Mouse (Mus musculus): ENCODE data around the gene Cd300lf. TPM values are rescaled to one million over a fixed set of nuclear protein-coding genes. Genes with fewer than 3 reads are reported as not detected.

Gene Cd300lf
- total and polyA plus RNA-seq, 3 experiments: 15.5 to 36.9 (median 35.3) TPM

DNA sequence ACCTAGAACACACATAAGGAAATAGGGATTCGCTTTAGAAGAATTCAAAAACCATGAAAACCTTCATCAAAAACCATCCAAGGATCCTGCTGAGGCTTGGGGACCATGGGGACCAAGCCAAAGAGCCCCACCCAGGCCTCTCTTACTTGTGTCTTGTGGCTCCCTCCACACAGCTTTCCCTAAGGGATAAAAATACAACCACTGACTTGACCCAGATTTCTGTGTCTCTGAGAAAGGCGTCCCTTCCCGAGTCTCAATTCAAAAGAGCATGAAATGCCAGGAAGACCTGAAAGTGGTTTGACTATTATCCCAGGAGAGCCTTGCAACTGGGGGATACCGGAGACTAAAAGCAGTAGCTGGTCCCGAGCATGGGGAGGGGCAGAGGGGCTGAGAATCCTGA, 60.8 kb downstream of the Cd300lf start:
- H3K4me2 ChIP-seq (ENCODE audit: insufficient read depth, low read depth, poor library complexity, severe bottlenecking): no peak overlapping the region
- no peak overlapping the region for H3K27ac ChIP-seq (ENCODE audit: insufficient read depth, low read depth)
- DNase-seq (ENCODE audit: extremely low read depth): no peak
- H3K4me1 ChIP-seq (ENCODE audit: control insufficient read depth in 1 of 2, insufficient read depth in 2 of 2): peaks cover 5 to 9% of the 10 kb centered on the region in 2 experiments; a peak in 3 of 4 replicates
- peaks cover 75% of the 10 kb centered on the region for H3K27me3 ChIP-seq (replicated peaks)
- TF ChIP-seq JUN (IDR thresholded peaks at IDR 0.05; ENCODE audit: insufficient read depth, low read depth, low read length) (no peak), MXI1 (IDR thresholded peaks at IDR 0.05; ENCODE audit: low read depth, low read length) (no peak), HCFC1 (IDR thresholded peaks at IDR 0.05; ENCODE audit: low read depth, low read length) (no peak), POLR2AphosphoS2 (IDR thresholded peaks at IDR 0.05; ENCODE audit: low read depth, low read length) (no peak), ZKSCAN1 (IDR thresholded peaks at IDR 0.05; ENCODE audit: borderline replicate concordance, low read depth, low read length) (no peak), POLR2A (IDR thresholded peaks at IDR 0.05; ENCODE audit: low read depth, low read length) (no peak), E2F4 (IDR thresholded peaks at IDR 0.05; ENCODE audit: insufficient replicate concordance, low read depth, low read length) (no peak), ETS1 (conservative IDR thresholded peaks at IDR 0.05; ENCODE audit: low read depth, low read length) (no peak), TCF12 (IDR thresholded peaks at IDR 0.05; ENCODE audit: low read depth, low read length) (no peak), GABPA (IDR thresholded peaks at IDR 0.05; ENCODE audit: insufficient replicate concordance, low read depth, low read length) (no peak), IRF4 (IDR thresholded peaks at IDR 0.05; ENCODE audit: low read depth, low read length) (no peak), UBTF (IDR thresholded peaks at IDR 0.05; ENCODE audit: low read depth, low read length) (no peak), ZMIZ1 (IDR thresholded peaks at IDR 0.05; ENCODE audit: low read depth, low read length) (no peak), CHD2 (IDR thresholded peaks at IDR 0.05; ENCODE audit: low read length) (no peak), BHLHE40 (IDR thresholded peaks at IDR 0.05; ENCODE audit: low read depth, low read length) (no peak), RCOR1 (conservative IDR thresholded peaks at IDR 0.05; ENCODE audit: low read depth, low read length) (no peak), TBP (conservative IDR thresholded peaks at IDR 0.05; ENCODE audit: low read depth, low read length) (no peak), MAFK (IDR thresholded peaks at IDR 0.05; ENCODE audit: insufficient replicate concordance, low read length) (no peak)
- H3K9ac ChIP-seq (ENCODE audit: insufficient read depth, low read depth): no peak overlapping the region
- H3K79me2 ChIP-seq (replicated peaks; ENCODE audit: control insufficient read depth, extremely low read depth, insufficient read depth, poor library complexity, severe bottlenecking): no peaks in the 10 kb centered on the region
- no peak overlapping the region for H3K4me3 ChIP-seq (replicated peaks in 1 of 3; ENCODE audit: low read depth in 2 of 3, low read length in 2 of 3, poor library complexity in 1 of 3)
- in situ Hi-C loops (cut with MboI; ENCODE audit: low pct_ligation_motif_present, low pct_unique_long_range_greater_than_20kb, low sequenced_read_pairs) (no loop called here), dilution Hi-C loops (cut with MboI; ENCODE audit: extremely low pct_ligation_motif_present, extremely low pct_unique_long_range_greater_than_20kb, low sequenced_read_pairs) (no loop called here)
- H3K9me3 ChIP-seq (replicated peaks; ENCODE audit: low read length): peaks cover 6% of the 10 kb centered on the region
- H3K36me3 ChIP-seq (replicated peaks in 1 of 2; ENCODE audit: control insufficient read depth in 1 of 2, insufficient read depth in 1 of 2, low read length in 1 of 2): no peaks in the 10 kb centered on the region

DNA sequence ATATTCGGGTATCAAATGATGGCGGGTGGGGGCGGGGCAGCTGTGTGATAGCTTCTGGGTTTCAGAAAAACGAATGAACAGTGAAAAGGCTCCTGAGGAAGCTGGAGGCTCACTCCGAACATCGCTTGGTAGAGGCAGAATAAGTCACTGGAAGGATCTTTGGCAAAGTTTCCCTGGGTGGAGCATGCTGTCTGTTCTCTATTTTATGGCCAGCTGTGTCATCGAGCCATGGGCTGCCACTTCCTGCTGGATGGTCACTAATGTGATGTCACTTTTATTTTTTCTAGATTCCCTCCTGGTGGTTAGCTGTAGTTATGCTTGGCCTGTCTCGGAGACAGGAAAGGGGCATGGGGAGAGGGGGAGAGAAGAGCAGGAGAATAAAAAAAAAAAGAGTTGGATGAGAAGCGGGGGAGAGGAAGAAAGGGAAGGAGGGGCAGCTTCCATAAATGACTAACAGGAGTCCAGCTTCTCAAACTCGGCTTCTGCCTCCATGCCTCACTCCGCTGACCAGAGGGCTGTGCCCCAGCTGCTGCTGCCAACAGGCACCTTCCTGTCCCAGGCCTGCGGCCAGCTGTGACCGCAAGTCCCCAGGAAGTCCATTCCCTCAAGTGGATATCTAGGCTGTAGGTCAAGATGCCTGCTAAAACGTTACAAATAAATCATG, 62.0 kb downstream of the Cd300lf start:
- Histone ChIP-seq H3K4me2 (ENCODE audit: insufficient read depth, low read depth, poor library complexity, severe bottlenecking) (no peak overlapping the region), H3K27ac (ENCODE audit: insufficient read depth, low read depth) (no peak overlapping the region)
- TF ChIP-seq MAFK (IDR thresholded peaks at IDR 0.05; ENCODE audit: insufficient replicate concordance, low read length) (no peak), RCOR1 (conservative IDR thresholded peaks at IDR 0.05; ENCODE audit: low read depth, low read length) (no peak), MEF2A (IDR thresholded peaks at IDR 0.05; ENCODE audit: borderline replicate concordance, low read depth, low read length) (no peak), MAX (IDR thresholded peaks at IDR 0.05; ENCODE audit: low read length) (no peak), UBTF (IDR thresholded peaks at IDR 0.05; ENCODE audit: low read depth, low read length) (no peak), USF1 (IDR thresholded peaks at IDR 0.05; ENCODE audit: low read depth, low read length) (no peak), JUND (conservative IDR thresholded peaks at IDR 0.05; ENCODE audit: low read depth, low read length) (no peak), RAD21 (IDR thresholded peaks at IDR 0.05; ENCODE audit: low read depth, low read length) (no peak), TBP (conservative IDR thresholded peaks at IDR 0.05; ENCODE audit: low read depth, low read length) (no peak), SMC3 (IDR thresholded peaks at IDR 0.05; ENCODE audit: low read depth, low read length) (no peak), TCF12 (IDR thresholded peaks at IDR 0.05; ENCODE audit: low read depth, low read length) (no peak)

More for the DNA sequence above, 62.0 kb downstream of the Cd300lf start:
- dilution Hi-C loops (cut with MboI; ENCODE audit: extremely low pct_ligation_motif_present, extremely low pct_unique_long_range_greater_than_20kb, low sequenced_read_pairs) (no loop called here), in situ Hi-C loops (cut with MboI; ENCODE audit: low pct_ligation_motif_present, low pct_unique_long_range_greater_than_20kb, low sequenced_read_pairs) (no loop called here)
- peaks cover 12 to 14% of the 10 kb centered on the region in 2 experiments; a peak in 3 of 4 replicates for H3K4me1 ChIP-seq (ENCODE audit: control insufficient read depth in 1 of 2, insufficient read depth in 2 of 2)
- no peak for DNase-seq (ENCODE audit: extremely low read depth)
- peaks cover 81% of the 10 kb centered on the region for H3K27me3 ChIP-seq (replicated peaks)
- H3K9me3 ChIP-seq (replicated peaks; ENCODE audit: low read length): peaks cover 6% of the 10 kb centered on the region
- no peaks in the 10 kb centered on the region for H3K36me3 ChIP-seq (replicated peaks in 1 of 2; ENCODE audit: control insufficient read depth in 1 of 2, insufficient read depth in 1 of 2, low read length in 1 of 2)
- no peak overlapping the region for H3K9ac ChIP-seq (ENCODE audit: insufficient read depth, low read depth)
- H3K4me3 ChIP-seq (replicated peaks in 1 of 3; ENCODE audit: low read depth in 2 of 3, low read length in 2 of 3, poor library complexity in 1 of 3): no peak overlapping the region
- no peaks in the 10 kb centered on the region for H3K79me2 ChIP-seq (replicated peaks; ENCODE audit: control insufficient read depth, extremely low read depth, insufficient read depth, poor library complexity, severe bottlenecking)
